Mouse (Mus musculus) gastrocnemius, postnatal 36 days (tissue): ENCODE measurements at regions not wholly inside any gene's neighbourhood (a gene's known extent, or its start where the extent isn't known, plus 50 kb on each side); places are given as distances from the start of the nearest gene placed in this dataset.

ENCODE experiments used
- DNase-seq, 2 experiments: peaks; one replicate each; pipeline ENCODE4 v3.0.0; 2022
- intact Hi-C: fragments of 180-260 bp; cut with DNase I; formaldehyde crosslinking; loops from one replicate; pipeline ENCODE4 v1.15.1; 2025

- no peak for DNase-seq
- intact Hi-C loops: no loop called here
Measured at GRCm38 (mm10) chr7:72715401-72715800, 409.0 kb upstream of the Mctp2 start.

DNA sequence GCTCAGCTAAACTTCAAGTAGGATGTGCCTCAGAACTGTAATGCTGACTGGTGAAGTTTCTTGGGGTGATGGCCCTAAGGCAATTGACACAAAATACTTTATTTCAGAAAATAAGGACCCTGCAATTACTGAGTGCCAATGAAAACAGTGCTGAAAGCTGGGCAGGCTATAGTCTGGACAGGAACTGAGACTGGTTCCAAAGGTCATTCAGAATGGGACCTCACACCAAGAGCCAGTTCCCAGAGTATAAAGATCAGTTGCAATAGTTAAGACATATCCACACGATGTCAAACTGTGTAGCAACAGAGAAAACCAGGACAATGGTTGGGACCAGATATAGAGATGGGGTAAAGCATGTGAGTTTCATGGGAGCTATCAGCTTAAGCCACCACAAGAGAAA is 409.6 kb upstream of the Mctp2 start:
- no peak for DNase-seq
- intact Hi-C loops: no loop called here

- intact Hi-C loops: no loop called here
- DNase-seq: no peak
Measured at GRCm38 (mm10) chr7:72726214-72726854, 419.9 kb upstream of the Mctp2 start.

DNA sequence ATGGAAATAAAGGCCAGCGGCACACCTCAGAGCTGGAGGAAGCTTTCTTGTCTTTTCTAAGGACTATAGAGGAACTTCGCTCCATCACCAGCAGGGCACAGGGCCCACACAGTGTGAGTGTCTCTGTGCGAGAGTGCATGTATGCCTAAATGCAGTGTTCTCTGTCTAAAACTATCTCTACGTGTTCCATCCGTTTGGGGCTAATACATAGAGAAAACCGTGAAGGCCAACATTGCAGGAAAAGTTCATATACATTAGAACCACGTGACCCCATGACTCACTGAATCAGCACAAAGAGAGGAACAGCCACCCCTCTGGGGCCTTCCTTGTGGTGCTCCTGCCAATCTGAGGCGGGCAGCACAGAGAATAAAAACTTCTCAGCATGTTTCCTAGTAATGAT is 431.4 kb upstream of the Mctp2 start:
- intact Hi-C loops: no loop called here
- no peak for DNase-seq

- intact Hi-C loops: no loop called here
- no peak for DNase-seq
Measured at GRCm38 (mm10) chr7:72738324-72738944, 432.0 kb upstream of the Mctp2 start.

DNA sequence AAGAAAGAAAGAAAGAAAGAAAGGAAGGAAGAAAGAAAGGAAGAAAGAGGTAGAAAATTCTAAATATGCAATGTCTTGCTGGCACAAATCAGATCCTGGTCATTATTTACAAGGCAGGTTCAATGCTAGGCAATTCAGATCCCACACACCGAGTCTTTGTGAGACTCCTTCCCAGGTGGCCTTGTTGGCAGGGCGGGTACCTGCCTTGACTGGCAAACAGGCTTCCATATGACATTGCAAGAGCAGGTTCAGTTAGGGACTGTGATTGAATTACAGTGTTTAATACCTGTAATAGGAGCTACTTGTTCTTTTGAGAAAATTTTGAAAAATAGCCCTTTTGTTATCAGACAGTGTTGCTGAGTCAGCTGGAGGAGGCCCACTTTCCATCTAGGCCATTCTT is 436.0 kb upstream of the Mctp2 start:
- intact Hi-C loops: no loop called here
- DNase-seq: no peak

DNA sequence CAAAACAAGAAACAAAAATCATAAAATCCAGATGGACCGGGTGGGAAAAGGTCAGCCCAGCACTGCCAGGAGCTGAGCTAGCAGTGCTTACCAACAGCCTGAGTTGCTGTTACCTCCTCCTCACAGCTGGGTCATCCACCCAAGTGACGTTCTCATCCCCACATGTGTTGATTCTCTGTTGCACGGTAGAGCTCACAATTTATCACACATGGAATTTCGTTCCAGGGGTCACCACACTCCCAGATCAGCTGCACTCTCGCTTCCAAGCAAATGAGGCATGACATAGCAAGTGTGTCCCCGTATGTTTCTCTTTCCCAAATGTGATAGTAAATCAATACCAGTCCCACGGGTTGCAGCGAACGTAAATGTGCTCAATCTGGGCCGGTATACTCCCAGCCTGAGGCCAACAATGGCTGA is 445.1 kb upstream of the Mctp2 start:
- intact Hi-C loops: no loop called here
- peak in 1 of 2 experiments; percentile 21 for DNase-seq

DNA sequence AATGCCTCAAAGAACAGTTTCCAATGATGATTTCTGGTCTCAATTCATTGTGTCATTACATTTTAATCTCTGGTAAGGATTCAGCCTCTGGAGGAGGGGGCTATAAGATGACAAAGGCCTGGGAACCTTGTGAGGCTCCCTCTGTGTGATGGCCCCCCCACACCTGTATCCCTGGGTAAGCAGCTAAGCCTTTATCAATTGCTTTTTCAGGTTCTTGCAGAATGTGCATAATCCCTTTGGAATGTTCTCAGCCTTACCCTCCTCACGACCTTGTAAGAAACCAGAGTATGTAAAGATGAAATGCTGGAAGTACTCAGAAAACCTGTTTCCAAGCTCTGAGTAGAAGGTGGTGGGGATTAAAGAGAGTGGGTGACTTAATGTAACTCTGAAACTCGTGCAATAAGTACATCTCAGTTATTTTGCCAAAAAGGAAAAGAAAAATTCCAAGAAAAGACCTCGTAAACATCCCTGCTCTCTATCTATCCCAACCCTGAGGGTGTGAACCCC is 446.7 kb upstream of the Mctp2 start:
- intact Hi-C loops: no loop called here
- DNase-seq: no peak

DNA sequence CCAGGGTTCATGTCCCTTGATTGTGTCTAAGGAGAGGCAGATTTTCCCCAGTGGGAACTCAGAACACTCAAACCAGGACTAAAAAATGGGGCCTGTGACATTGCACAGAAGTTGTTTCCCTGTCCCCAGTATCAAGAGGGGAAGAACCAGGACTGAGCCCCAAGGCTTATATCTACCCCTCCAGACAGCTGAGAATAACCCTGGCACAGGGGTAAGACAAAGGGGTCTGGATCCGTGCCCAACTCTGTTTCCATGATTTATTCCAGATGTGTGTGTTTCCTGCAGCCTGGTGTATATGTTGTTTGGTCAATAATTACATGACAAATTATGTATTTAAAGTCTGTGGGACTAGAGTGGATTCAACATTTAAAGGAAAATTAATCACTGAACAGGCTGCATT is 456.3 kb upstream of the Mctp2 start:
- intact Hi-C loops: no loop called here
- DNase-seq: no peak

- intact Hi-C loops: no loop called here
- no peak for DNase-seq
Measured at GRCm38 (mm10) chr7:72768705-72769104, 462.3 kb upstream of the Mctp2 start.

GRCm38 (mm10) chr7:72774031-72774770 is 467.8 kb upstream of the Mctp2 start:
- no peak for DNase-seq
- intact Hi-C loops: no loop called here

DNA sequence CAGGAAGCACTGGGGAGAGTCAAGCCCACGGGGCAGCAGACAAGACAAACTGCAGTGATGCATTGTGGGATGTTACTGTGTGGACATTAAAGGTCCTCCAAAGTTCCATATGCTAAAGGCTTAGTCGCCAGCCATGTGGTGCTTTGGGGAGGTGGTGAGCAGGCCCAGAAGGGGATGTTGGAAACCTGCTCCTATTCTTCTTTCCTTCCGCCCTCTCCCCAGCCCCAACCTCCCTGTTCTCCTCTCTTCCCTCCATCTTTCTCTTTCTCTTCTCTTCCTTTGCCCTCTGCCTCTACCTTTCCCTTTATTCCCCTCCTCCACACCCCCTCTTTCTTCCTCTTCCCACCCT is 468.3 kb upstream of the Mctp2 start:
- DNase-seq: no peak
- intact Hi-C loops: no loop called here

DNA sequence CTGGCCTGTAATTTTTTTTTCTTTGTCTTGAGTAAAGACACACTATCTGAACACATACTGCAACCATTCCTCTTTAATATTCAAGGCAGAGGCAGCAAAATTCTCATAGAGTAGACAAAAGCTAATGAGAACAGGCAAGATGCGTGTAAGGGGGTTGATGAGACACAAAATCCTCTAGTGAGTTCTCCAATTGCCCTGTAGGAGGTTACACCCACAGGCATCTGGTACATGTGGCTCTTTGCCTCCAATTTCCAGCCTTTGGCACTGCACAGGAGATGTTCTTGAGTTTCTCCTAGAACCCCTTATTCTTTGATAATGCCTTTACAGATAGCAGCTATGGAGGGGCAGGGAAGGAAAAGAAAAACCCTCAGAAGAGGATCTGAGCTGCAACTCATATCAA is 480.9 kb upstream of the Mctp2 start:
- intact Hi-C loops: no loop called here
- DNase-seq: no peak

- no peak for DNase-seq
- intact Hi-C loops: no loop called here
Measured at GRCm38 (mm10) chr7:72788261-72788660, 481.9 kb upstream of the Mctp2 start.

DNA sequence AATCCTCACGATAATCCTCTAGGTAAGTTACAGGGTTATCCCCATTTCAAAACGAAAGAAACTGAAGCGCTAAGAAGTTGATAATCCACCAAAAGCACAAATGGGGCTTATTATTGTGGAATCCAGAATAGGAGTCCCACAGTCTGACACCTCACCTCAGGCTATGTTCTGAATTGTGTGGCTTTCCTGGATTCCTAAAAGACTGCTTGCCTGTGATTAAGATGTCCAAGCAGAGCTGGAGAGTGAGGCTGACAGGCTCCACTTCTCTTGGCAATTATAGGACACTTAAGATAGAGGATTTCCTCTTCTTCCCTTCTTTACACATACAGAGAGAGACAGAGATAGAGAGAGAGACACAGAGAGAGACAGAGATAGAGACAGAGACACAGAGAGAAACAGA is 515.7 kb upstream of the Mctp2 start:
- intact Hi-C loops: no loop called here
- DNase-seq: no peak

GRCm38 (mm10) chr7:72826597-72826996 is 520.2 kb upstream of the Mctp2 start:
- intact Hi-C loops: no loop called here
- no peak for DNase-seq

GRCm38 (mm10) chr7:72835423-72835822 is 529.0 kb upstream of the Mctp2 start:
- intact Hi-C loops: no loop called here
- no peak for DNase-seq

DNA sequence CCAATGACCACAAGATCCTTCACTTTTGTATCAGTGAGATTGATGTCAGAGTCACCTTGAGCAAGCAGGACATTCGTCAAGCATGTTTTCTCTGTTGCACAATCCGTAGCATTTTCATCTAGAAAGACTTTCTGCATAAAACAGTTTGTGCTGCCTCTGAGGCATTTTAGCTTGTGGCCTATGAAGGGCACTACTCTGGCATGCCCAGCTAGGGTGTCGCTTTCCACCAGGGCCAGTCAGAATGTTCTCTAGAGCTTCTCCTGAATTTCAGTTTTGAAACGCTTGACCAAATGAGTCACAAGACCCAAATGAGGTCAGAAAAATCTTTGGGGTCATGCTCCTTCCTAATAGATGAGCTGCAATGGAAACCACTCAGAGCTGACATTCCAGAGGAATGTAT is 529.6 kb upstream of the Mctp2 start:
- no peak for DNase-seq
- intact Hi-C loops: no loop called here

GRCm38 (mm10) chr7:72836457-72836985 is 530.1 kb upstream of the Mctp2 start:
- no peak for DNase-seq
- intact Hi-C loops: no loop called here

- intact Hi-C loops: no loop called here
- DNase-seq: no peak
Measured at GRCm38 (mm10) chr7:72837992-72838655, 531.7 kb upstream of the Mctp2 start.

- DNase-seq: peak in 1 of 2 experiments; percentile 6
- intact Hi-C loops: no loop called here
Measured at GRCm38 (mm10) chr7:72851346-72851745, 524.0 kb upstream of the Rgma start.
